Mouse (Mus musculus): Measurements from ENCODE around the gene Anxa3. TPM values are rescaled to one million over a fixed set of nuclear protein-coding genes. Genes with fewer than 3 reads are reported as not detected.

Anxa3 gene
- polyA plus RNA-seq, 1 experiment: 5.7 TPM

DNA sequence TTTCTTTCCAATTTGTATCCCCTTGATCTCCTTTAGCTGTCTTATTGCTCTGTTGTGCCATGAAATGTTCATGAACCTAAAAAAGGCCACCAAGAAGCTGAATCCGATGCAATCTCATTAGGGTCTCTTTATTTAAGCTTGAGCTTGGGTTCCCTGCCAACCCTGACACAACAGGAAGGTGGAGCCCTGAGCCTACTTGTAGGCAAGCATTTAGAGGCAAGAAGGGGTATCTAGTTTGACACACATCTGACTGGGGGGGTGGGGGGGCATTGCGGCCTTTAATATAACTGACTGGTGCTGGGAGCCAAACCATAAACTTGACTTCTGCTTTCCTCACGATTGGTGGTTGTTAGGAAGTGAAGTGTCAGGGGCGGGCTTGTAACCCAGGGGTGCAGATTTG, 74.0 kb downstream of the Anxa3 start:
- no peak for DNase-seq (ENCODE audit: low read depth in 1 of 2, low spot score in 2 of 2)
- no peaks in the 10 kb centered on the region for H3K27me3 ChIP-seq (ENCODE audit: control insufficient read depth, insufficient read depth, low read length)
- H3K36me3 ChIP-seq (ENCODE audit: control insufficient read depth, insufficient read depth, low read length): no peaks in the 10 kb centered on the region
- H3K27ac ChIP-seq (ENCODE audit: insufficient read depth, low read length): no peak overlapping the region
- TF ChIP-seq POLR2A (IDR thresholded peaks at IDR 0.05; ENCODE audit: low read depth, low read length): no peak
- TF ChIP-seq CTCF (IDR thresholded peaks at IDR 0.05; ENCODE audit: extremely low read depth, insufficient read depth, insufficient read length, insufficient replicate concordance): no peak
- H3K4me3 ChIP-seq (ENCODE audit: extremely low read depth, insufficient read depth, insufficient read length): no peak overlapping the region
- WGBS: 34% methylated on average over 4 of the region's 4 CpGs
- no peaks in the 10 kb centered on the region for H3K4me1 ChIP-seq (ENCODE audit: control insufficient read depth, insufficient read depth, insufficient read length)

DNA sequence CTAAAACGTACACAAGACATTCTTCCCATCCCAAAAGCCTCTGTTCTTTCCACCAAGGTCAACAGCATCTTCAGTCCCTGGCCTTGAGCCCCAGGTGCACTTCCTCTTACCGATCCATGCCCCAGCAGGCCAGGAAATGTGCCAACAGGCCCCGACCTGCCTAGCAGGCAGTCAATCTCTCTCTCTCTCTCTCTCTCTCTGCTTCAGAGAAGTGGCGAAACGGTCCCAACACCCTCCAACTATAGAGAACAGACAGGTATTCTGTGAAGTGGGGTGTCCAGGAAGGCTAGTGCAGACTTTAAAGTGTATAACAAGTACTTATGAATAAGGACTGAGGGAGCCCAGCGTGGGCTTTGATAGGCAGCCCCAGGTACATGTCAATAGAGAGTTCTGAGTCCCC, 75.8 kb downstream of the Anxa3 start:
- Histone ChIP-seq H3K36me3 (ENCODE audit: control insufficient read depth, insufficient read depth, low read length) (no peaks in the 10 kb centered on the region), H3K4me3 (ENCODE audit: extremely low read depth, insufficient read depth, insufficient read length) (no peak overlapping the region), H3K27me3 (ENCODE audit: control insufficient read depth, insufficient read depth, low read length) (no peaks in the 10 kb centered on the region), H3K4me1 (ENCODE audit: control insufficient read depth, insufficient read depth, insufficient read length) (no peaks in the 10 kb centered on the region), H3K27ac (ENCODE audit: insufficient read depth, low read length) (no peak overlapping the region)
- TF ChIP-seq CTCF (IDR thresholded peaks at IDR 0.05; ENCODE audit: extremely low read depth, insufficient read depth, insufficient read length, insufficient replicate concordance) (no peak), POLR2A (IDR thresholded peaks at IDR 0.05; ENCODE audit: low read depth, low read length) (no peak)
- WGBS: 38% methylated on average over 6 of the region's 6 CpGs
- DNase-seq (ENCODE audit: low read depth in 1 of 2, low spot score in 2 of 2): no peak

DNA sequence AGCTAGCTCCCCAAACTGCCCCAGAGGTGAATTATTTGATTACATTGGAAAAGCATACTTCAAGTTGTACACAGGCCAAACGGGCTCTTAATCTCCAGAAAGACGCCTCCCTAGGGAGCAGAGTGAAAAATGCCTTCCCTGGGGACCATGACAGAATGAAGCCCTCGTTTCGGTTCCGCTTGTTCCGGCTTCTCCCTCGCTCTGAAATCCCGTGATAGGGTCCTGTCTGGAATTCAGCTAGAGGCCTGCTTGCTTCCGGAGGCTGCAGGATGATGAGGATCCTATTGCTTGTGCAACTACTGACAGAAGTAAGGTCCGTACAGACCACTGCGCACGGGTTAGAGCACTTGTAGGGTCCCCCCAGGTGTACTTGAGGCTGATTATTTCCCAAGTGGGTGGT, 77.9 kb downstream of the Anxa3 start:
- 91% methylated on average over 12 of the region's 12 CpGs for WGBS
- Histone ChIP-seq H3K4me1 (ENCODE audit: control insufficient read depth, insufficient read depth, insufficient read length) (no peaks in the 10 kb centered on the region), H3K4me3 (ENCODE audit: extremely low read depth, insufficient read depth, insufficient read length) (no peak overlapping the region), H3K27me3 (ENCODE audit: control insufficient read depth, insufficient read depth, low read length) (no peaks in the 10 kb centered on the region), H3K27ac (ENCODE audit: insufficient read depth, low read length) (no peak overlapping the region), H3K36me3 (ENCODE audit: control insufficient read depth, insufficient read depth, low read length) (no peaks in the 10 kb centered on the region)
- TF ChIP-seq POLR2A (IDR thresholded peaks at IDR 0.05; ENCODE audit: low read depth, low read length): no peak
- no peak for TF ChIP-seq CTCF (IDR thresholded peaks at IDR 0.05; ENCODE audit: extremely low read depth, insufficient read depth, insufficient read length, insufficient replicate concordance)
- no peak for DNase-seq (ENCODE audit: low read depth in 1 of 2, low spot score in 2 of 2)

DNA sequence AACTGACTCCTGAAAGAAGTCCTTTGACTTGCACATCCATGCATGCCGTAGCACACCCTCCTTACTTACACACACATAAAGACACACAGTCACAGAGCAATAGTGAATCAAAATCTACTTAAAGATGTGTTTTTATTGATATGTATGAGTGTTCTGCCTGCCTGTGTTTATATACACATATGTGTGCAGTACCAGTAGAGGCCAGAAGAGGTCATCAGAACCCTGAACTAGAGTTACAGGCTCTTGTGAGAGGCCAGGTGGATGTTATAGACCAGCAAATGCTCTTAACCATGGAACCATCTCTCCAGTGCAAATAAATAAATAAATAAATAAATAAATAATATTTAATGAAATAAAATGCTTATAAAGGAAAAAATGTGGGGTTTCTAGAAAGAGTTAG, 85.0 kb downstream of the Anxa3 start:
- 98% methylated on average over 1 of the region's 1 CpGs for WGBS
- no peaks in the 10 kb centered on the region for H3K36me3 ChIP-seq (ENCODE audit: control insufficient read depth, insufficient read depth, low read length)
- H3K27ac ChIP-seq (ENCODE audit: insufficient read depth, low read length): no peak overlapping the region
- H3K4me3 ChIP-seq (ENCODE audit: extremely low read depth, insufficient read depth, insufficient read length): no peak overlapping the region
- DNase-seq (ENCODE audit: low read depth in 1 of 2, low spot score in 2 of 2): peak; percentile 23 to 56
- no peaks in the 10 kb centered on the region for H3K27me3 ChIP-seq (ENCODE audit: control insufficient read depth, insufficient read depth, low read length)
- H3K4me1 ChIP-seq (ENCODE audit: control insufficient read depth, insufficient read depth, insufficient read length): no peaks in the 10 kb centered on the region
- TF ChIP-seq POLR2A (IDR thresholded peaks at IDR 0.05; ENCODE audit: low read depth, low read length) (no peak), CTCF (IDR thresholded peaks at IDR 0.05; ENCODE audit: extremely low read depth, insufficient read depth, insufficient read length, insufficient replicate concordance) (no peak; the same call in 1 of the 2 replicates)

DNA sequence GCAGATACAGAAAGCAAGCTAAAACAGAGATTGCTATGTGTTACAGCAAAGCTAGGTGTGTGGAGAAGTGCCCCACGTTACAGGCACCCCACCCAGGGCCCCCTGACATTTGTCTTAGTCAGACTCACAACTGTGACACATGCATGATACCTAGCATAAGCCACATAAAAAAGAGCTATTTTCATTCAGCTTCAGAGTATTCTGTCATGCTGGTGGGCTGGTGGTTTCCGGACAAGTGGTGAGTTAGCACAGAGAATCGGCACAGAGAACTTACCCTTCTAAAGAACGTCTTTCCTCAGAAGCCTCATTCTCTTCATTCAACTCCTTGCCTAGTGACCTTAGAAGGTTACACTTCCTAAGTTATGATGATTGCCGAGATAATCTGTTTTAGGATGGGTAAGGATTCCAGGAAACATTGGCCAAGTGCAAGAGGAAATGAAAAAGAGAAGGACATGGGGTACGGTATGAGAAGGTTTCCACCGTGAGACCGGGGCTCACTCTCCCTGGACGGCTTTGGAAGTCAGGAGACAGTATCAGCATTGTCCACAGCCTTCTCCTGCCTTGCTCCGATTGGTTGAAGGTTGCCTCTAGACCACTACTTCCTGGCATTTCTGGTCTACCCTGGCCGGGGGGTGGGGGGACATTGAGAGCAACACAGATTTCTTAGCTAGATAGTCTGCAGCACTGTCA, 85.9 kb downstream of the Anxa3 start:
- H3K27ac ChIP-seq (ENCODE audit: insufficient read depth, low read length): no peak overlapping the region
- WGBS: 57% methylated on average over 11 of the region's 11 CpGs
- H3K36me3 ChIP-seq (ENCODE audit: control insufficient read depth, insufficient read depth, low read length): no peaks in the 10 kb centered on the region
- no peak overlapping the region for H3K4me3 ChIP-seq (ENCODE audit: extremely low read depth, insufficient read depth, insufficient read length)
- H3K4me1 ChIP-seq (ENCODE audit: control insufficient read depth, insufficient read depth, insufficient read length): no peaks in the 10 kb centered on the region
- DNase-seq (ENCODE audit: low read depth in 1 of 2, low spot score in 2 of 2): peak in 1 of 2 experiments; percentile 39
- TF ChIP-seq CTCF (IDR thresholded peaks at IDR 0.05; ENCODE audit: extremely low read depth, insufficient read depth, insufficient read length, insufficient replicate concordance): no peak
- TF ChIP-seq POLR2A (IDR thresholded peaks at IDR 0.05; ENCODE audit: low read depth, low read length): no peak
- H3K27me3 ChIP-seq (ENCODE audit: control insufficient read depth, insufficient read depth, low read length): no peaks in the 10 kb centered on the region

DNA sequence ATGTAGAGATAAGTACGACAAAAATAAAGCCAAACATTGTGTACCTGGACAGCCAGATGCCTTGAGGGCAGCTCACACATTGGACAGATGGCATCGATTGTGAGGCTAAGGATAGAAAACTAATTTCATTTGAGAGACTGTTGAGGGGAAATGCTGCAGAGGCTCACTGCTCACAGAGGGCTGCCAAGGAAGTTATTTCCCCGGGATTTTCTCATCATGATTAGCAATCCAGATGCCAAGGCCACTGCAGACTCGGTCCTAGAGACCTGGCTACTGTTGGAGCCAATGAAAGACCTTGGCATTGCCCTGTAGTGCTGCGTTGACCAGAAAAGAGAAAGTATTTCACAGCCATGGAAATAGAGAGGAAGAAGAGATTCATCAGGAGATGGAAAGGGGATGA, 87.1 kb downstream of the Anxa3 start:
- DNase-seq (ENCODE audit: low read depth in 1 of 2, low spot score in 2 of 2): no peak
- H3K27ac ChIP-seq (ENCODE audit: insufficient read depth, low read length): no peak overlapping the region
- H3K4me3 ChIP-seq (ENCODE audit: extremely low read depth, insufficient read depth, insufficient read length): no peak overlapping the region
- H3K27me3 ChIP-seq (ENCODE audit: control insufficient read depth, insufficient read depth, low read length): no peaks in the 10 kb centered on the region
- WGBS: 72% methylated on average over 5 of the region's 5 CpGs
- no peaks in the 10 kb centered on the region for H3K36me3 ChIP-seq (ENCODE audit: control insufficient read depth, insufficient read depth, low read length)
- TF ChIP-seq POLR2A (IDR thresholded peaks at IDR 0.05; ENCODE audit: low read depth, low read length) (no peak), CTCF (IDR thresholded peaks at IDR 0.05; ENCODE audit: extremely low read depth, insufficient read depth, insufficient read length, insufficient replicate concordance) (no peak)
- no peaks in the 10 kb centered on the region for H3K4me1 ChIP-seq (ENCODE audit: control insufficient read depth, insufficient read depth, insufficient read length)

DNA sequence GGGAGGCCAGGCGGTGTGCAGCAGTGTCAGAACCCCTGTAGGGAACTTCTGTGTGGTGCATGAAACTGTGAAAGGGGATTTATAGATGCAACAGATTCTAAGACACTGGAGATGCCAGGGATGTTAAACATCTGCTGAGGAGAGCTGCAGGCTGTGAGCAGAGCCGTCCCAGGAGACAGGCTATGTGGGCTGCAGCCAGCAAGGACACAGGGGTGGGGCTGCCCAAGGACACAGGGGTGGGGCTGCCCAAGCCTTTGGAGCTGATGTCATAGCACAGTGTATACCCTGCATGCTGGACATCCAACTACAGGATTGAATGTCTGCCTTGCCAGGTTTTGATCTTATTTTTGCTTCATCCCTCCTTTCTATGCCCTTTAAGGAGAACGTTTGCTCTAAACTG, 88.0 kb downstream of the Anxa3 start:
- WGBS: 87% methylated on average over 3 of the region's 3 CpGs
- Histone ChIP-seq H3K4me1 (ENCODE audit: control insufficient read depth, insufficient read depth, insufficient read length) (no peaks in the 10 kb centered on the region), H3K27ac (ENCODE audit: insufficient read depth, low read length) (no peak overlapping the region), H3K4me3 (ENCODE audit: extremely low read depth, insufficient read depth, insufficient read length) (no peak overlapping the region), H3K27me3 (ENCODE audit: control insufficient read depth, insufficient read depth, low read length) (no peaks in the 10 kb centered on the region), H3K36me3 (ENCODE audit: control insufficient read depth, insufficient read depth, low read length) (no peaks in the 10 kb centered on the region)
- DNase-seq (ENCODE audit: low read depth in 1 of 2, low spot score in 2 of 2): no peak
- no peak for TF ChIP-seq POLR2A (IDR thresholded peaks at IDR 0.05; ENCODE audit: low read depth, low read length)
- no peak for TF ChIP-seq CTCF (IDR thresholded peaks at IDR 0.05; ENCODE audit: extremely low read depth, insufficient read depth, insufficient read length, insufficient replicate concordance)
